Comparison of ENCODE assay signal across 17 mouse cellular contexts in the genomic region with DNA sequence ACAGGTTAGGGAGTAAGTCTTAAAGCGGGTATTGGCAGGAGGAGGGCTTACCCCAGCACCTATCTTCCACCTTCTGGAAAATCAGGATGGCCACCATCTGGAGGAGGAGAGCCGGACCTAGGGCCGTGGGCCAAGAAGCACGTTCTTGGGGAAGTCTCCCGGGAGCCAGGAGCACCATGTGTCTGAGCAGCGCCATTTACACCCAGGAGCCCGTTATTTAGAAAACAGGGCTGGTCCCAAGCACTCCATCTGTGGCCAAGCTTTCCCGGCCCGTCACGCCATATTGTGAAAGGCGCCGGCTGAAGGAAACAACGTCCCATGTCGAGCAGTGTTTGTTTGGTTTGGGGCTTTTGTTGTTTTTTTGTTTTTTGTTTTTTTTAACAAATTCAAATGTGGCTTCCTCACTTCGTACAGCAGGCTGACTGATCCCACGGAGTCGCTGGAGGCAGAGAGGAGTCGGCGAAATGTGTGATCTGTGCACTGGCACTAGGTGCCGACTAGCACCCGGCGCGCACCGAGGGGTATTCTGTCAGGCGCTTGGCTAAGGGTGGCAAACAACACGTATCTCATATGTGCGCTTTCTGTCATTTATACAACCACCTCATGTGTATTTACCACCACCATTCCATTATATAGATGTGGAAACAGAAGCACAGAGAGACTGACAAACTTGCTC.
"Had no signal": no experiment of that assay in that cellular context is flagged by ENCODE, and none has a peak within 500 bp of the region (broad histone marks: within the 10 kb centered on the region; RNA-seq: fewer than 3 reads in every experiment).

No protein-coding gene starts in this region.

- ATAC-seq: midbrain, embryonic 13.5 days; midbrain, embryonic 16.5 days had no signal

- H3K36me3 ChIP-seq: kidney, embryonic 15.5 days; liver, embryonic 13.5 days; midbrain, embryonic 13.5 days; neural tube, embryonic 13.5 days; stomach, embryonic 15.5 days had no signal

- H3K27ac ChIP-seq: kidney, embryonic 15.5 days; liver, embryonic 13.5 days; midbrain, embryonic 13.5 days; neural tube, embryonic 13.5 days; stomach, embryonic 15.5 days had no signal

- H3K4me3 ChIP-seq: kidney, embryonic 15.5 days; liver, embryonic 13.5 days; midbrain, embryonic 13.5 days; myocyte; neural tube, embryonic 13.5 days; stomach, embryonic 15.5 days had no signal

- H3K9ac ChIP-seq: kidney, embryonic 15.5 days; liver, embryonic 13.5 days; midbrain, embryonic 13.5 days; neural tube, embryonic 13.5 days; stomach, embryonic 15.5 days had no signal

- H3K9me3 ChIP-seq: kidney, embryonic 15.5 days; stomach, embryonic 15.5 days had no signal

- H3K4me2 ChIP-seq: kidney, embryonic 15.5 days; liver, embryonic 13.5 days; midbrain, embryonic 13.5 days; neural tube, embryonic 13.5 days; stomach, embryonic 15.5 days had no signal

- DNase-seq: kidney, adult 11 months; kidney, adult 8-10 months; kidney, postnatal 10 days; kidney, postnatal 36 days; liver, embryonic 13.5 days; lung, adult 2 months; lung, postnatal 14 days; retina, postnatal 1 day; right cerebral cortex, postnatal 25 days; spleen, adult 18-20 months; thymus, postnatal 4 days had no signal

- H3K4me1 ChIP-seq: kidney, embryonic 15.5 days; liver, embryonic 13.5 days; midbrain, embryonic 13.5 days; neural tube, embryonic 13.5 days; stomach, embryonic 15.5 days had no signal

- H3K27me3 ChIP-seq: kidney, embryonic 15.5 days; liver, embryonic 13.5 days; midbrain, embryonic 13.5 days; neural tube, embryonic 13.5 days; stomach, embryonic 15.5 days had no signal
